Mouse (Mus musculus): ENCODE measurements around the gene Pde10a.

Pde10a gene

GRCm38 (mm10) chr17:8974823-8975397 lies 449.7 kb downstream of the Pde10a start:
- no peak for DNase-seq

DNA sequence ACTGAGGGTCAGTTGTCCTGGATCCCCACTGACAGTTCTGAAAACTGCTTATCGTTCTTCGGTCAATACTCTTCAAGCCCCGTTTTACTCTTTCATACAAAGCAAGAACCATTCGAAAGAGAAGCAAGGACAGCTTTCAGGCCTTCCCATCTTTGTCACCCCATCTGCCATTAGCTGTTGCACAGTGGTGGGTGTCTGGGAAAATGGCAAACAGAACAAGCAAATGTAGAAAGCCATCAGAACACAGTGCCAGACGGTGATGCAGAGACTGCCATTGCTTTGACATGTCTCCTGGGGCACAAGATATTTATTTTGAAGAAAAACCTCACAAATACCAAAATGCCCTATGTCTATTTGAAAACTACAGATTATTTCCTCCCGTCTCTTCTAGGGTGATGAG lies 451.6 kb downstream of the Pde10a start:
- no peak for DNase-seq

GRCm38 (mm10) chr17:8977271-8977670 lies 452.1 kb downstream of the Pde10a start:
- DNase-seq = no peak

GRCm38 (mm10) chr17:8983576-8983975 lies 458.4 kb downstream of the Pde10a start:
- no peak for DNase-seq

DNA sequence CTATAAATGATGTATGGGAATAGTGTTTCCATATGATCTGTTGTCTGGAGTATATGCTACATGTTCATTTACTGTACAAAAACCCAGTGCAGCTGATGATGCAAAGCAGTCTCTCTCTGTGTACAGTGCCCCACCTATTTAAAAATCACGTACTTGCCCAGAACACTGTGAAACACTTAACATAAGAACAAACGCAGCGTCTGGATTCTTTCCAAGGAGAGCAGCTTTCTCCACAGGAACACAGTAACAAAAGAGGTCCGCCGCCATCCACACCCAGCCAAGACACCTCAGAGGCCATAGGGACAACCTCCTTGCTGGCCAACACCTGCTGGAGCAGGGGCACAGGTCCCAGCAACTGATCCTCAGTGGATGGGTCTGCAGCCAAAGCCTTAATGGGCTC lies 460.5 kb downstream of the Pde10a start:
- peak; percentile 60 to 67 for DNase-seq

DNA sequence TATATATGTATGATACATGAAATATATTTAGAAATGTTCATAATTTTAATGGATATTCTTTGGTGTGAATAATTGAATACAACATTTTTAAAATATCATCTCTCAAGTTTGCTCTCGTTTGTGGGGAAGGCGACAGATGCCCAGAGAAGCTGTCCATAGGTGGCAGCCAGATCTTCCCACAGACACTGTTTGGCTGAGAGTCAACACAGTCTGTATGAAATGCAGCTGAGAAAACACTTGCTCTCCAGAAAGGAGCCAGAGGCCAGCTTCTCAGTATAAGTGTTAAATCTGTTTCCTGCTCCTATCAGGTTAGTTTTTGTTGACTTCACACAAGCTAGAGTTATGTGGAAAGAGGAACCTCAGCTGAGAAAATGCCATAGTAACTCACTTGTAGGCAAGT lies 461.4 kb downstream of the Pde10a start:
- DNase-seq = peak in 1 of 2 experiments; percentile 40

DNA sequence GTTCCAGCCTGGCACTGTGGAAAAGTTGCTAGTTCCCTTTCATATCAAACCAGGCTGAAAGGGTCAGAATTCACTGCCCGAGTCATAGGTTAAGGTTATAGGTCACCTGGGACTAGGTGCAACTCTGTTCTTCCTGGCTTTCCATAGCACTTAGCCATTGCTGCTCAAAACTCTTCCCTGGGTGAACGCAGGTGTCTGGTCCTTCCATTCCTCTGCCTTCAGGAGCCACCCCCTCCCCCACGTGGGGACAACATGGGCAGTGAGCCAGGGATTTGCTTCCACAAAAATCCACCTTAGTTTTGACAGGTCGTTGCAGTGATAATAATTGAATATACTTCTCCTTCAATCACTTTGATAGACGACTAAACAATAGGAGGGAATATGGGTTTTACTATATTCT lies 462.2 kb downstream of the Pde10a start:
- DNase-seq = no peak

DNA sequence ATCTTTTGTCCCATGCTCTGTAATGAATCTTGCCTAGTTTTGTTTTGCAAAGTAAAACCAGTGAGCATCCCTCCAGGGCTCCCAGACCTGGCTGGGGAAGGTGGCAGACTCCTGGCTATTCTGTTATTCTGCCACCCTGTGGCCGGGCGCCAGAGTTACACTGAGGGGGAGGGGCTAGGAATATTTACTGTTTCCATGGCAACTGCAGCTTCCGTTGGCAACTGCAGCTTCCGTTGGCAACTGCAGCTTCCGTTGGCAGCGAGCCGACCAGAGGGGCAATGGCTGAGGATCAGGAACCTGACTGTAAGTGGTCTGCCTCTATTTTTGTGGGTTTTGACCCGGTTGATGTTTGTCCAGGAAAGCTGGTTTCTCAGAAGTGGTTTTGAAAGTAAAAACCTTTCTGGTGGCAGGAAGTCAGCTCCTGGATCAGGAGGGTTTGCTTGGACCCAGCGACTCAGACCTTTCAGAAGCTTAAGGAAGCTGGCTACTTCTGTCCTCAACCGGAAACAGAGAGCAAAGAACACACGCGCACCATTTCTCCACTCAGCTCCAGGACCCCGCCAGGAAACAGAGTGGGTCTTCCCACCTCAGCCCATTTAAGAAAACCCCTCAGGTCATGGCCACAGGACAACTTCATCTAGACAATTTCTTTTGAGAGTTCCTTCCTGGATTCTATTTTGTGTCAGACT lies 463.1 kb downstream of the Pde10a start, which contains the start of gene 1700010I14Rik:
Gene 1700010I14Rik, plus strand, starts transcription at position 215 of the 689 bp plus-strand sequence.
- peak; percentile 48 to 61 for DNase-seq

DNA sequence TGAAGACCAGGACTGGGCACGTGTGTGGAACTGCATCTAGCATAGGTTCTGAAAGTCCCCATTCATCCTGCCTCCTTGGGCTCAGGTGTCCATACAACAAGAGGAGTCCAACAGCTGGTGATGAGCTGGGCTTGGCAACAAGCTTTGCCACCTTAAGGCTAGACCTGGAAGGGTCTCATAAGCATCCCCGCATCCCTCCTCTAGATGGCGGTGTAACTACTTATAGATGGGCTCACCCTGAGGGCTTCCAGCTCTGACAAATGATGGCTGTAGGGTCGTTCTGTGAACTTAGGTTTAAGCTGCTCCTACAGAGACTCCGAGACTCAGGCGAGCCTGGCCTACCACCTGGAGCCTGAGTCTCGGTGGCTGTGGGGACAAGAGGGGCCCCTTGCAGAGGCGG lies 466.0 kb downstream of the Pde10a start:
- no peak for DNase-seq

- DNase-seq = no peak
Observed at GRCm38 (mm10) chr17:8995344-8995743, 470.2 kb downstream of the Pde10a start.

- no peak for DNase-seq
Observed at GRCm38 (mm10) chr17:9002438-9002837, 477.3 kb downstream of the Pde10a start.

DNA sequence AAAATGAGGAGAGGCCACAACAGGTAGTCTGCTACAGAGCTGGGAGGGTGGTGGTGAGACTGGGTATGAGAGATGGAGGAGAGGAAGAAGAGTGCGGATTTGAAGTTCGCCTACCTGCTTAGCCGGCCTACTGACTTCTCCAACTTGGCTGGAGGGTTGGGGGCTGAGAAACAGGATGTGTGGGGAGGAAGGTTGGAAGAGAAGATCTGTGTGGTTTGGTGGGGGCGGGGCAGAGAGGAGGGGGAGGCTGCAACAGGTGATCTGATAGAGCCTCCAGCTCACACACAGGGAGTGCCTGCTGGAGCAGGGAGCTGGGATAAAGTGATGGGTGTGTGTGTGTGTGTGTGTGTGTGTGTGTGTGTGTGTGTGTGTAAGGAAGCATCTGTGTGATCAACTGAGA lies 479.3 kb downstream of the Pde10a start:
- no peak for DNase-seq

- DNase-seq = peak; percentile 68
Observed at GRCm38 (mm10) chr17:9023198-9023942, 498.2 kb downstream of the Pde10a start.

DNA sequence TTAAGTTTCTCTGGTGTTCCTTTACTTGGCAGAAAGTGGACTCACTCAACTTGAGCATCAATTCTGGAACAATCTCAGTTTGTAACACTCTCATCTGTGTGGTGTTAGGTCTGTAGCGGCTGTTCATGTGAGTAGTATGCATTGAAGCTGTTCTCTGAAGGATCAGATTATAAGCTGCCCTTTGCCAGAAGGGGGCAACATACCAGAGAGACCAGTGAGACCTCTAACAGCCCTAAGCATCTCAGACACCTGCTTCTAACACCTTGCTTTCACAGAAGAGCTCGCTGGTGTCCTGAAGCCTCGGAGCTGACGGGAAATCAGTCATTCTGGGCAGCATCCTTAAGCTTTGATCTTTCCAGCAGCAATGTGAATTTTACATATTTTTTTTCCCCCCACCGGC lies 505.0 kb downstream of the Pde10a start:
- DNase-seq = no peak

GRCm38 (mm10) chr17:9031241-9032141 lies 506.3 kb downstream of the Pde10a start:
- peak; percentile 90 to 94 for DNase-seq

- DNase-seq = peak; percentile 70 to 81
Observed at GRCm38 (mm10) chr17:9032362-9033044, 507.3 kb downstream of the Pde10a start.

DNA sequence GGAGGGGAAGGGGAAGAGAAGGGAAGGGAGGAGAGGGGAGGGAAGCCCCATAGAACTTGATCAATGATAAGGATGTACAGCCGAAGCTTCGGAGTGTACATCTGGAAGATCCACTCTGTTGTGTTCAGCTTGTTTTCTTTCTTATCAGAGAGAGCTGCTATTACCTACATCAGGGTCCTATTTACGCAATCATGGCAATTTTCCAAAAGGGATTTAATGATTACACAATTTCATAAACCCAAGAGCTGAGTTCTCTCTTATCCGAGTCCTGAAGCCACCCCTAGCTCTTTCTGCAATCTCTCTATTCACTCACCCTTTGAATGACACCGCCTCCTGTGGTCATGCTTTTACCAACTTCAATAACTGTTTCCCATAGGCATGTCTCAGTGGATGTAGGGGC lies 508.3 kb downstream of the Pde10a start:
- no peak for DNase-seq

- DNase-seq = no peak
Observed at GRCm38 (mm10) chr17:9035561-9036348, 510.6 kb downstream of the Pde10a start.
